Mouse (Mus musculus) adrenal gland, postnatal 10 days (tissue): ENCODE data around the gene Gm10273. TPM values are rescaled to one million over a fixed set of nuclear protein-coding genes. Genes with fewer than 3 reads are reported as not detected.

Experiments
- DNase-seq: peaks from one replicate; pipeline ENCODE4 v3.0.0; 2021; ENCODE audit warnings: mixed read lengths
- total RNA-seq, 2 experiments: library from RNA; stranded (reverse); gene quantifications; 2 replicates each; pipeline ENCODE4 v1.2.3; 2021

The Gm10273 gene
- total RNA-seq, 2 experiments from 2014 or later = 123 to 136 TPM

DNA sequence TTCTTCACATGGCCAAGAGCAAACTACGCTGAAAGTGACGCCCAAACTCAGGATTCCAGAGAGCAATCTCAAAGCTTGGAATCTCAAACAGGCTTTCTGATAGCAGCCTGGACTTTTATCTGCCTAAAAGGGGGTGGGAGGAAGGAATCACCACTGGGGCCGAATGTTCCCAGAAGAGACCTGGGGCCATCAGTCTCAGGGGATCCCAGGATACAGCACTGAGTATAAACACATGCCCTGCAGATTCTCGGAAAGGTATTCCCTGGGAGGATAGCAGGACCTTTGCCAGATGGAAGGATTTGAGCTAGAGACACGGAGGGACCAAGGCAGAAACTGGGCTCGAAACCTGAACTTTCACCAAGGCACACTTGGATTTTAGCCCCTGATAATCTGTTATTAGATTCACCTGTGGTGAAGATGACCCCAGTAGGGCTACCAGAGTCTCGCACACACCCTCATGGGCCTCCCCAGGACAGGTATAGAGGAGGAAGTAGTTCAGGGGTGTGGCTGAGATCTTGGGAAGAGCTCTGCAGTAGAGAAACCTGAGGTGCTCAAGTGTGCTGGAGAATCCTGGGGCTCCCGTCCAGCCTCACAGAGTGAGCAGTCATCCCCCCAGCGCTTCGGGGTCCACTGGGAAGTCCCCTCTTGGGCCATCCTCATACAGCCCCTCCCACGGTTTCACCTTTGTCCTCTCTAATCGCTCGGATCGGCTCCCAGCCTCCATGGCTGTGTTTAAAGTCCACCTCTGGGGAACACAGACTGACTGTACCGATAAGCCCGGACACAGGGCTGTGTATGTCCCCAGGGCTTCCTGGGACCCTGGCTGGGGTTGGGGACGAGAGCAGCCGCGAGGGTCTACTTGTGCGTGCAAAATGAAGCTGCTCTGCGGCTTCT is 7.7 kb downstream of the Gm10273 start, which contains the start of gene Pla2g12b:
Gene Pla2g12b, plus strand, starts transcription at position 762 of the 894 bp plus-strand sequence.
- DNase-seq = no peak

DNA sequence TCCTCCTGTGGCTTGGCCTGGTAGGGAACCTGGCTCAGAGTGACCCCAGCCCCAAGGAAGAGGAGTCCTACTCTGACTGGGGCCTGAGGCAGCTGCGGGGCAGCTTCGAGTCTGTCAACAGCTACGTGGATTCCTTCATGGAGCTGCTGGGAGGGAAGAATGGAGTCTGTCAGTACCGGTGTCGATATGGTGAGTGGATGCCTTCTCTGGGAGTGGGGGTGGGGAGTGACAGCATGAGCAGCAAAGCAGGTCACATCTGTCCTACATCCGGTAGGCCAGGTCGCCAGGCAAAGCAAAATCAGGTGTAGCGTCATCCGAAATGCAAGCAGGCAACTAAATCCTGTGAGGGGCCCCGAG is 8.3 kb downstream of the Gm10273 start:
- DNase-seq = no peak

DNA sequence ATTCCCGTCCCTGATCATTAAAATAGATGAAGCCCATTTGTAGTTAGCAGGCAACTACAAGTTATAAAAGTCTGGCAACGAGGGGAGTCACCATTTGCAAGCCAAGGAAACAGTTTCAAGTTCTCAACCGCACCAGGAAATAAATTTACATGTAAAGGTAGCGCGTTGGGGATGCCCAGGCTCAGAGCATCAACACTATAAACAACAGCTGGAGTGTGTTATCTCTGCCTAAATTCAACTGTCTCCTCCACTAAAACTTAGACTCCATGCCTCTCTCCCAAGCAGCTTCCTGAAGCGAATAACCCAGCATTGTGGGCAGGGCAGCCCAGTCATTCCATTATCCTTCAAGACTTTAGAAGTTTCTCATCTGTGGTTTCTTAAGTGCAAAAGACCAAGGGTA is 13.1 kb downstream of the Gm10273 start:
- no peak for DNase-seq

DNA sequence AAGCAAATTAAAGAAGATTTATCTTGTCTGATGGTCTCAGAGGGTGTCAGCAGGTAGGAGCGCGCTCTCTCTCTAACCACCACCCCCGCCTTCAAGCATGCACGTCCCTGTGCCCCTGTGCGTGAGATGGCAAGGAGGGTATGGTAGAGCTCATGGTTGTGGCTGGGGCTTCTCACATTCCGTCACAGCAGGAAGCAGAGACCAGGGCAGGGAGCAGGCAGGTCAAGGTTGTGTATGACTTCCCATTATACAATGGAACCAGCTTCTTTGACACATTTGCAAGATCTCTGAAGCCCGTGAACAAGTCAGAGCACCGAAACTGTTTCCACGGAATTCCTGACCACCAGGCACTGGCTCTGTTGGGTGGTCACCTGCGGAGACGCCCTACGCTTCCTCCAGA is 14.8 kb downstream of the Gm10273 start:
- DNase-seq = no peak

DNA sequence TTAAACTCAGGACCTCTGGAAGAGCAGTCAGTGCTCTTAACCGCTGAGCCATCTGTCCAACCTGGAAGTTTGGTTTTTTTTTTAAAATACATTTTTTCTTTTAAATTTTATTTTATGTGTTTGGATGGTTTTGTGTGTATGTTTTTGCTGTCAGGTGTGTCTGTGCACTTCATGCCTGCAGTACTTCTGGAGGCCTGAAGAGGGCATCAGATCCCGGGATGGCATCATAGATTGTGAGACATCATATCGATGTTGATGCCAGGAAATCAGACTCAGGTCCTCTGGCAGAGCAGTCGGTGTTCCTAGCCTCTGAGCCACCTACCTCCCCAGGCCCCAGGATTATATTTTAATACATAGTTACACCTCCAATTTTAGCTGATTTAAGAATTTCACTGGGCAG is 18.3 kb downstream of the Gm10273 start:
- DNase-seq = no peak

DNA sequence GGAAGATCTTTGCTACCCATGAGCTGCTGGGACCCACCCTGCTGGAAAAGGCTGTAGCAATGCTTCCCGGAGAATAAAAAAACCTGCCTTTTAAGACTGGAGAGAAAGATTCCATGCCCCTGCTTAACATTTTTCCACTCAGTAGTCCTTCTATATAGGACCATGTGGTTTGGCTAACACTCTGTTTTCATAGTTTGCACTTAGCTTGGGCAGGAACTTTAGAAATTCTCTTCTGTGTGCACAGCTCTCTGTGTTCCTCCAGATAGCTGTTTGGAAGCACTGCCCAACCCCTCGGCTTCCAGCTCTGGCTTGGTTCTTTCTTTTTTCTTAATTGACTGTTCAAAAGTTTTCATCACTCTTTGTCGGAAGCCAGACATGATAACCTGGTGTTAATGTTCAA is 21.2 kb downstream of the Gm10273 start:
- DNase-seq = no peak

DNA sequence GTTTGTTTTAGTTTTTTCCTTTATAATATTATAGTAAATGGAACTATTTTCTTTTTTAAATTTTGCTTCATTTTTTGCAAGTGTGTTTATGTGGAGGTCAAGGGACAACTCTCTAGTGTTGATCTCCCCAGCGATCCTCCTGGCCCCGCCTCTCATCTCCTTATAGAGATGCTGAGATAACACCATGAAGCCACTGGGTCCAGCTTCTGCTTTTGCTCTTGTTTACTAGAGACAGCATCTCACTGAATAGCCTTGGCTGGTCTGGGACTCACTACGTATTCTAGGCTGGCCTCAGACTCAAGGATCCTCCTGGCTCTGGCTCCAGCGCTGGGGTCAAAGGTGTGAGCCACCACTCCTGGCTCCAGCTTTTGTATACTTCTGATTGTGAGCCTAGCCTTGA is 24.1 kb downstream of the Gm10273 start:
- no peak for DNase-seq

DNA sequence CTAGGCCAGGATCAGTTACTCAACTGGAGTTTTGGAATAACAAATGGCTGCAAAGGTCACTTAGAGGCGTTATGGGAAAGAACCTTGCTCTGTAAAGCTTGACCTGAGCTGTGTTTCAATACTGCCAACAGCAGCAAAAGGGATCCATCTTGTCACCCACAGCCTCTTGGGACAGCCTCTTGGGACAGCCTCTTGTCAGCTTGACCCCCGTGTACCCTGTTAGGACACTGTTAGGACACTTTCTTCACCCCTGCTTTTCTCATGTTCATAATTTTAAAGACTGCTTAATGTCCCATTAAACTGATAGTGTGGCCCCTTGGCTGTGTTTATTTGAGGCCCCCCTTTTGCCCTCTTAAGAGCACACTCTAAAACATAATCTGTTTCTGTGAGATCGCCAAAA is 29.0 kb downstream of the Gm10273 start:
- no peak for DNase-seq

DNA sequence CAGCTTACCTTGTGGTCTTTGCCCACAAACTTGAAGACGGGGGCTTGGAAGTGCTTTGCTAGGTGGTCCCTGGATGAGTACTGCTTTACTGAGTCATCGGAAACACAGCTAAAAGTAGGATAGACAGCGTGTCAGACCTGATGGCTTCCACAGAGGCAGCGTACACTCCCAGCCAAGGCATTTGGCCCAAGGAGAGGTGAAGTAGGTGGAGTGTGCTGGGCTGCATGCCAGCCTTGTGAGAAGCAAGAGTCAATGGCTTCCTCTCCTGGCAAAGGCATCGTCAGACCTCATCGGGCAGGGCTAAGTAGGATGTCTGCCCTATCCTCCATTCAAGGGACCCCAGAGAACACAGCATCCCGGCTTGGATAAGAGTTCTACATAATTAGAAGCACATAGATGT is 29.9 kb downstream of the Gm10273 start:
- DNase-seq = peak; percentile 76

DNA sequence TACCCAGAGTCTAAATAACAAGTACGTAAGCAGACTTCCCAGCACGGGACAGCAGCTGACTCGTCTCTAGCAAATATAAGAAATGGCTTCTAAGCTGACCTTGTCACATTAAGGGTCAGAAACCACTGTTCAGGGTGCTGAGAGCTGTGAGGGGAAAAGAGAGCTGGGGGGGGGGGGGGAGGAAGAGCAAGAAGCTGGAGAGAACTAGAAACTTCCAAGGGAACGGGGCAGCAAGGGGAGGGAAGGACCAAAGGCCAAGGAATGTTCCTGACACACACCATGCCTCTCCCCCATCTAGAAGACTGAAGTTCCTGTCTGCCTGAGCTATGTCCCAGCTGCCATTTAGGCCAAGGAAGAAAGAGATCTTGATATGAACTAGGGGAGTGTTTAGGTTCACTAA is 30.9 kb downstream of the Gm10273 start:
- DNase-seq = no peak

DNA sequence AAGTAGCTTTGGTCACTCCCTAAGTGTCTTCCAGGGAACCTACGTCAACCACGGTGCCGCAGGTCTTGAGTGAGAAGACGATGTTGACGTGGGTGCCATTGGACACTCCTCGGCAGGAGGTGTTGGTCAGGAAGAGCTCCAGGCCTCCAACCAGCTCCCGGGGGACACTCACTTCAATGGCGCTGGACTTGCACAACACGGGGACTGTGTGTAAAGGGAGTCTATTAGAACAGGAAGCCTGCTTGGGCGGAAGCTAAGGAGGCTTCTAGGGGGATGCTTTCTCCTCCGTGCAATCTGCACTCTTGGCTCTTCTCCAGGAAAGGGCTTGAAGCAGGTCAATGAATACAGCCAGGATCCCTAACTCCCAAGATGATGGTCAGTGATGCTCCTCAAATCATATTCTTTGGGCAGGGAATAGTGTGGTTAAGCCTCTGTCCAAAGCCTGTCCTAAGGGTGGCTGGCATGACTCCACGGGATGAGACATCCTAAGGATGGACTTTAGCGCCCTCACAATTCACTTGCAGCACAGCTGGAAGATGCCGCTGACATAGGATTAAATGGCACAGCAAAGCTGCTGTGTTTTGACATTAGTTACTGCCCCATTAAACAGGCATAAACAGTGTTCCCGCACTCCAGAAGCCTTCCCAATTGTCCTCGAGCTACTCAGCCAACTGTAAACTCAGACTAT is 34.2 kb downstream of the Gm10273 start:
- DNase-seq = peak; percentile 54

DNA sequence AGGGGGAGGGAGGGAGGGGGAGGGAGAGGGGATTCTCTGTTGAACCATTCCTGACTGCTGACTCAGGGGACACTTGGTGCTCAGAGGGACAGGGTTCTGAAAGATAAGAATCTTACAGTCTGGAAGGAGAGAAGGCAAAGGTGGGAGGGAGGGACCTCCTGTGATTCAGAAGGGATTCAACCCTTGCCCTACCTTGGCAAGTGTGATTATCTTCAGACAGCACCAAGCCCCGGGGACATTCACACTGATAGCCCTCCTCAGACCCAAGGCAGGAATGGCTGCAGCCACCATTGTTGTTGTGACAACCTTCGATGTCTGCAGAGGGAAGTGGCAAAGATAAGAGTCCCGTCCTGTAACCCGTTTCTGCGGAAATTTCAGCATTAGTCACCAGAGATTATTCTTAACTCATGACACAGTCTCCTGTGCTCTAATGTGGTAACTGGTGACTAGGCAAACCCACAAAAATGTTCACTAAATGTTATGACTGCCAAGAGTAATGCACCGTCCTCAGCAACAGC is 35.3 kb downstream of the Gm10273 start:
- peak; percentile 50 for DNase-seq

DNA sequence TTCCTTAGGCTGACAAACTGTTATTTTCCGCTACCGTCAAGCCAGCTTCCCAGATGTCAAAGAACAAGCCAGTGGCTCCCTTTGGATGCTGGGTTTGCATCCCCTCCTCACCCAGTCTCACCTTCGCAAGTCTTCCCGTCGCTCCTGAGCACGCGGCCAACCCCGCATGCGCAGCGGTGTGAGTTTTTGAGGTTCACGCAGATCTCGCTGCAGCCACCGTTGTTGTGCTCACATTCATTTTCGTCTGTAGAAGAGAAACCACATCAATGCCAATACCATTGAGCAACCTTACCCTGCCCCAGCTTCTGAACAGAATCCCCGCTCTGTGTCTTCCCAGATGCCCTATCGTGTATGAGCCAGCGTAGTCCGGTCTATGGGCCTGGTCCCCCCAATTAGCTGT is 40.3 kb downstream of the Gm10273 start:
- DNase-seq = no peak

DNA sequence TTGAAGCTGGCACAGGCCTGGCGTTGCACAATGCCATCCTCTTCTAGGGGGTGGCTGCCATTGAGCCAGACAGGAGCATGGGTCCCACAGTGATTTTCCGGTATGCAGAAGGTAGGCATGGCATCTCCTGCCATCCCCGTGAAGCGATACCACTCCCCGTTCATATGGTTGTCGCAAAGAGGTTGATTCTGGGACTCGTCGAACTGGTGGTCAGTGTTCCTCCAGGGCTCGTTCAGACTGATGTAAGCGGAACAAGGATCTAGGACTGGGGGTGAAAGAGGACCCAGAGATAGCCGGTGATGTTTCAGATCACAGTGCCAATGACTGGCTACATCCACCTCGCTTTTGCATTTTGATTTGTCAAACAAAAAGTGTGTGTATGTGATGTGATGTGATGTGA is 43.2 kb downstream of the Gm10273 start:
- DNase-seq = no peak

DNA sequence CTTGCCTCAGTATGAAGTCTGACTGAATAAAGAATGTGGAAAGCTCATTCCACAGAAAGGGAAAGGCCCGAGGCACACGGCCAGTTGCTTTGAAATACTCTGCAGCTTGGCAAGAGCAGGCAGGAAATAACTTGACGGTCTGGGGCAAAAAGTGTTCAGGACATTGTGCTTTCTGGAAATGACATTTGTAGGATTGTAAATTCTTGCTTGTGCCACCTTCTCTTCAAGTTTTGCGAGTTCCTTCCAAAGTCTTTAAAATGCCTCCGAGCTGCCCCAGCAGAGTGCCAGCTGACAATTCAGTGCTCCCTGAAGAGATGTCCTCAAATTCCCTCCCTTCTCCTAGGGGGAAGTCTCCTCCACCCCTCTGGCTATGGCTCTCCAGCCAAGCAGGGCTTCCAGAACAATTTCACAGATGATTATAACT is 44.1 kb downstream of the Gm10273 start:
- DNase-seq = peak; percentile 68

DNA sequence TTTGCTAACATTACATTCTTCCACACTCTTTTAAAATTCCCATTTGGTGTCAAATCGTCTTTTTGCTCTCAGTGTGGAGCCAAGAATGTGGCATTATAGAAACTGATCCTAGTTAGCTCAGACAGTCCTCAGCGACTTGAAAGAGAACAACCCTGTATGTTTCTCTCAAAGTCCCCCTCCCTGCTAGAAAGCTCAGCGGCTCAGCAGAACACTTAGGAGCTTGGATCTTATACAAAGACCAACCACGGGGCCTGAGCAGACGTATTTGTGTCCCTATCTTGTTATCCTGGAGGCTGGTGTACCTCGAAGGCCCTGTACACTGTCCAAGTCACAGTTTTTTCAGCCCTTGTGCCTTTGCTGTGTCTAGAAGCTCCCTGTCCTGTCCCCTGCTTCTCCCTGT is 44.7 kb downstream of the Gm10273 start:
- DNase-seq = no peak

DNA sequence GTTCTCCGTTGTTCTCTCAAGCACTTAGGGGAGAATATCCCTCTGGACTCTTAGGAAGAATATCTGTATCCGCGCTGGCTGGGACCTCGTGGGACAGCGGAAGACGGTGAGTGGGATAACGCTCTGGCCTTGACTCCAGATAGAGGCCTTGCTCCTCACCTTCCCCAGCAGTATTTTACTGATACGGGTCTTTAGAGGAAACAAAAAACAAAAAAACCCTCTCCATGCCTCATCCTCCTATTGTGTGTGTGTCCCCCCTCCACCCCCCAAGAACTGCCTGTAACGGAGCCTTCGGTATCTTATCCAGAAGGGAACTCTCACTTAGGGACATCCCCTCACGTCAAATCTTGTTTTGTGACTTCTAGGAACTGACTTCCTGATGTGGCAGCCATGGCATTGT is 46.3 kb downstream of the Gm10273 start, which contains the start of gene Oit3:
Gene Oit3, minus strand, starts transcription at position 44 of the 400 bp plus-strand sequence.
- DNase-seq = no peak

DNA sequence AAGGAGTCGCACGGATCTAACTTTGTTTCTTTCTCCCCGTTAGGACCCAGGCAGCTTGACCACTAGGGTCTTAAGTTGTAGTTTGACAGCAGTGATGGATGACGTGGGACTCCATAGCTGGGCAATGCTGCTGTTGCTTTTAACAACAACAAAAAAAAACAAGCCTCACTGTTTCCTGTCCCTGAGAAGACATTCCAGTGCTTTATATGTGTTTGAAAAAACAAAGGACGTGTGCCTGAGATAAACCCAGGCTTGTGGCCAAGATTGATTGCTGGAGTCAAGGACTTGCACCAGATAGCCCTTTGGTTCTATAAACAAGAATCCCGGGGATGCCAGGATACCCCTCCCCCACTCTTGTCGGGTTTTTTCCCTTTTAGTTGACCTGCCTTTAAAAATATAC is 47.8 kb downstream of the Gm10273 start:
- peak; percentile 65 for DNase-seq

DNA sequence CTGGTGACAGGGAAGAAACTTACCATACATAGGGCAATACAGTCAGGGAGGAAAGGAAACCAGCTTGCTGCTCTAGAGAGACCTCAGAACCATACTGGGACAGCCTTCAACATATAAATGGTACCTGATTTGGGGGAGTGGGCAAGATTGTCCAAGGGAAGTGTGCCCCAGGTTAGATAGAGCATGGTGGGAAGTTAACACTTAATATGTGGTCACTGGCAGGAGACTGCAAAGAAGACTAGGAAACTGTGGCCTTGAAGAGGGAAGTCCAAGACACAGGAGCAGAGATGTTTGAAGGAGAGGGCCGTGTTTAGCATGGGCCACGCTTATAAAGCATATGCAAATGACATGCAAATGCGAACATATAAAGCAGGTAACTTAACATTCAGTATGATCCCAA is 48.7 kb downstream of the Gm10273 start:
- DNase-seq = no peak

DNA sequence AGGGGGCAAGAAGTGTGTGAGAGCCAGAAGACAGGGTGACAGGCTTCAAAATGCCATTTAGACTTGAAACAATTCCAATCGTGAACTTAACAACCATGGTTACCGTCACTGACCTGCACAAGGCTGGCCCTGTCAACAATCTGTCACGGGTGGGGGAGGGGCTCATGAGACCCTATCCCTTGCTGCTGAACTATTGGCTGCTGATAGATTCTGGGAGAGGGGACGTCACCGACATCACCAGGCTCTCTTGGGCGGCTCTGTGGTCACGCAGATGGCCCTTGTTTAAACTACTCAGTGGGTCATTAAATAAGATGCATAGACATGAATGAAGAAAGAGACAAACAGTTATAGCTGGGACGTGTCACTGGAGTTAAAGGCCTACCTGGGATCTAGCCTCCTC is 49.2 kb downstream of the Gm10273 start:
- no peak for DNase-seq
